Mouse (Mus musculus) limb, embryonic 11.5 days (tissue): ENCODE measurements around the gene Spin1. TPM values are rescaled to one million over a fixed set of nuclear protein-coding genes. Genes with fewer than 3 reads are reported as not detected.
A peak's percentile ranks its signal among the peaks of the same experiment; 100 is the strongest.

ENCODE experiments used
- ATAC-seq: fragments of 200-750 bp; cut with Nextera tagmentation; 2 replicates; pipeline ENCODE4 v1.8.0; 2017; ENCODE audit warnings: low read depth; ENCODE audit not compliant: insufficient number of reproducible peaks, low FRiP score, low TSS enrichment
- DNase-seq: peaks from one replicate; pipeline ENCODE4 v3.0.0-alpha.2; 2015; ENCODE audit warnings: low spot score
- H3K27ac ChIP-seq: fragments of 300-500 bp; sonication (generic); replicated peaks from 2 replicates; pipeline ENCODE4 v1.5.1; 2014; ENCODE audit warnings: low read depth, mild to moderate bottlenecking, low read length
- H3K27me3 ChIP-seq: fragments of 300-500 bp; sonication (generic); 2 replicates; pipeline ENCODE4 v1.6.1; 2014; ENCODE audit warnings: mild to moderate bottlenecking, low read length, mixed read lengths; ENCODE audit not compliant: control insufficient read depth, insufficient read depth
- H3K36me3 ChIP-seq: fragments of 300-500 bp; sonication (generic); 2 replicates; pipeline ENCODE4 v1.6.1; 2014; ENCODE audit warnings: mild to moderate bottlenecking, low read length, moderate library complexity, mixed read lengths; ENCODE audit not compliant: control insufficient read depth, insufficient read depth
- H3K4me1 ChIP-seq: fragments of 300-500 bp; sonication (generic); 2 replicates; pipeline ENCODE4 v1.6.1; 2014; ENCODE audit warnings: low read length, mixed read lengths; ENCODE audit not compliant: control insufficient read depth, insufficient read depth
- H3K4me2 ChIP-seq: fragments of 300-500 bp; sonication (generic); 2 replicates; pipeline ENCODE4 v1.6.1; 2014; ENCODE audit warnings: low read depth, mild to moderate bottlenecking, moderate library complexity; ENCODE audit not compliant: severe bottlenecking
- H3K4me3 ChIP-seq: fragments of 300-500 bp; sonication (generic); 2 replicates; pipeline ENCODE4 v1.5.1; 2014; ENCODE audit warnings: low read depth, low read length
- H3K9ac ChIP-seq: fragments of 300-500 bp; sonication (generic); 2 replicates; pipeline ENCODE4 v1.6.1; 2014; ENCODE audit warnings: mild to moderate bottlenecking, low read length
- H3K9me3 ChIP-seq: fragments of 300-500 bp; sonication (generic); 2 replicates; pipeline ENCODE4 v1.6.1; 2016; ENCODE audit warnings: low read length; ENCODE audit not compliant: control insufficient read depth
- WGBS: fragments of 180-500 bp; shearing (Covaris S2); extraction: QIAGEN DNeasy Blood & Tissue Kit; methylation state at CpG from one replicate; pipeline ENCODE4 v1.1.7; 2014; 5-methylcytosine and 5-hydroxymethylcytosine counted together
- polyA plus RNA-seq: library from polyadenylated mRNA; unstranded; fragments of >200 nt; fragmentation: Nextera tagmentation; extraction: Ambion mirVana; gene quantifications from 2 replicates; pipeline ENCODE4 v1.2.1, GENCODE M21; 2014

The Spin1 gene
- polyA plus RNA-seq, 1 experiment from 2014 or later = 136 TPM

DNA sequence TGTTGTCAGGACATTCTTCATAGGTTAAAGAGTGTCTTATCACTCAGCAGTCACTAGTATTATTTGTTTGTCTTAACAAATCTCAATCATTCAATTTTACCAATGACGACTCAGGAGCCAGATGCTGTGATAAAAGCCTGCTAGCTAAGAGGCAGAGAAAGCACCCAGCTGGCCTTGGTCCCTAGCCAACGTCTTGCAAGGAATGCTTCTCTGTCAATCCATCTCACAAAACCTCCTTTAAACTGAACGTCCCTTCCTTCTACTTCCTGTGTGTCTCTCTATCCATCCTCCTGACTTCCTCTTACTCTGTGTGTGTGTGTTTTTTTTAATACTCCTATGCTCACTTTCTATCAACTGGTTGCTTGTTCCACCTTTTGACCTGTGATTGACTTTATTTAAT, 78.7 kb downstream of the Spin1 start:
- no peak overlapping the region for H3K9ac ChIP-seq
- DNase-seq (no peak), ATAC-seq (no peak)
- no peaks in the 10 kb centered on the region for H3K27me3 ChIP-seq
- H3K9me3 ChIP-seq = no peaks in the 10 kb centered on the region
- H3K27ac ChIP-seq = no peak overlapping the region
- H3K4me3 ChIP-seq = no peak overlapping the region
- WGBS = 77% methylated on average over 3 of the region's 3 CpGs
- no peaks in the 10 kb centered on the region for H3K4me1 ChIP-seq
- no peaks in the 10 kb centered on the region for H3K36me3 ChIP-seq
- H3K4me2 ChIP-seq = no peak overlapping the region

DNA sequence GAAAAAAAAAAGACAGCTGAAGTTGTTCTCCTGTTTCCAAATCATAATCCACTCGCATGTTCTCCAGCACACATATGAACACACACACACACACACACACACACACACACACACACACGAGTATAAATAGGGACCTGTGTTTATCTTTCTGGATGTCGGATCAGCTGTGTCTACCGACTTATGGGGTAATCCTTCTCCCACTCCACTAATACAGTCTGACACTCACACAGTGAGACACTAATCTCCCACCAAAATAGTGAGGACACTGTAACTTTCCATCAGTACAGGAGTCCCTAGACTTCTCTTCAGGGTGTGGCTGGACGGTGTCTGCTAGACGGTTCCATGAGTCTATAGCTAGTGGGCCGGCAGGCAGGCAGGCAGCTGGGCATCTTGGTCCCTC, 81.6 kb downstream of the Spin1 start:
- DNase-seq = no peak
- no peak for ATAC-seq
- H3K9me3 ChIP-seq = no peaks in the 10 kb centered on the region
- H3K9ac ChIP-seq = no peak overlapping the region
- no peak overlapping the region for H3K4me3 ChIP-seq
- 91% methylated on average over 7 of the region's 7 CpGs for WGBS
- no peaks in the 10 kb centered on the region for H3K4me1 ChIP-seq
- no peak overlapping the region for H3K27ac ChIP-seq
- H3K27me3 ChIP-seq = no peaks in the 10 kb centered on the region
- no peak overlapping the region for H3K4me2 ChIP-seq
- H3K36me3 ChIP-seq = no peaks in the 10 kb centered on the region

DNA sequence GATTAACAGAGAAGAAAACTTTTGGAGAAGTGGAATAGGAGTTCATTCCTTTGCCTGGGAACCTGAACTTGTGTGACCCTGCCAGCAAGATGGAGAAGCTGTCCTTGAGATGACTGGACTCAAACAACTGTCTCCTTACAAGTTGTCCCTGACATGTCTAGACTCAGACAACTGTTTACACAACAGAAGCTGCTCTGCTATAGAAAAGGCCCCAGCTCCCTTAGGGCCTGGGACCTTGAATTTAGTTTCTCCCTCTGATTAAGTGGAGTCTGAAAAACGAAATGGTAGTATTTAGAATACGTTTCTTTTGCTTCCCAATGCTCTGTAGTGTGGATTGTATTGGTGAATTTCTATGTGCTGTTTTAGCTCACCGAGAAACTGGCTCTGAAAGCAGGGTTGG, 84.2 kb downstream of the Spin1 start:
- Histone ChIP-seq H3K27ac (no peak overlapping the region), H3K27me3 (no peaks in the 10 kb centered on the region), H3K36me3 (no peaks in the 10 kb centered on the region), H3K4me1 (no peaks in the 10 kb centered on the region), H3K9ac (no peak overlapping the region), H3K4me2 (no peak overlapping the region), H3K9me3 (no peaks in the 10 kb centered on the region), H3K4me3 (no peak overlapping the region)
- ATAC-seq = no peak
- no peak for DNase-seq
- WGBS = 88% methylated on average over 3 of the region's 3 CpGs

DNA sequence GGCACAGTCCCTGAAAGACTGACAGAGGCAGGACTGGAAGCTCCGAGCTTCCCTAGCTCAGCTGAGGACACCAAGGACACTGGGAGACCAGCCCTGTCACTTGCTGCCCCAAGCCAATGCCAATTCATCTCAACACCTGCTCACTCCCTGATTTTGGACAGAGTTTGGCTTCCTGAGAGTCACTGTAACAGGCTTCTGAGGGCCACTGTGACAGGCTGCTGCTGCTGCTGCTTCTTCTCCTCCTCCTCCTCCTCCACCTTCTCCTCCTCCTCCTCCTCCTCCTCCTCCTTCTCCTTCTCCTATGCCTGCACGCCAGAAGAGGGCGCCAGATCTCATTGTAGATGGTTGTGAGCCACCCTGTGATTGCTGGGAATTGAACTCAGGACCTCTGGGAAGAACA, 89.7 kb downstream of the Spin1 start:
- no peaks in the 10 kb centered on the region for H3K36me3 ChIP-seq
- ATAC-seq = no peak
- no peak overlapping the region for H3K9ac ChIP-seq
- 64% methylated on average over 2 of the region's 3 CpGs for WGBS
- H3K9me3 ChIP-seq = no peaks in the 10 kb centered on the region
- no peak for DNase-seq
- H3K4me1 ChIP-seq = no peaks in the 10 kb centered on the region
- no peak overlapping the region for H3K4me3 ChIP-seq
- H3K27ac ChIP-seq = no peak overlapping the region
- H3K4me2 ChIP-seq = no peak overlapping the region
- no peaks in the 10 kb centered on the region for H3K27me3 ChIP-seq

DNA sequence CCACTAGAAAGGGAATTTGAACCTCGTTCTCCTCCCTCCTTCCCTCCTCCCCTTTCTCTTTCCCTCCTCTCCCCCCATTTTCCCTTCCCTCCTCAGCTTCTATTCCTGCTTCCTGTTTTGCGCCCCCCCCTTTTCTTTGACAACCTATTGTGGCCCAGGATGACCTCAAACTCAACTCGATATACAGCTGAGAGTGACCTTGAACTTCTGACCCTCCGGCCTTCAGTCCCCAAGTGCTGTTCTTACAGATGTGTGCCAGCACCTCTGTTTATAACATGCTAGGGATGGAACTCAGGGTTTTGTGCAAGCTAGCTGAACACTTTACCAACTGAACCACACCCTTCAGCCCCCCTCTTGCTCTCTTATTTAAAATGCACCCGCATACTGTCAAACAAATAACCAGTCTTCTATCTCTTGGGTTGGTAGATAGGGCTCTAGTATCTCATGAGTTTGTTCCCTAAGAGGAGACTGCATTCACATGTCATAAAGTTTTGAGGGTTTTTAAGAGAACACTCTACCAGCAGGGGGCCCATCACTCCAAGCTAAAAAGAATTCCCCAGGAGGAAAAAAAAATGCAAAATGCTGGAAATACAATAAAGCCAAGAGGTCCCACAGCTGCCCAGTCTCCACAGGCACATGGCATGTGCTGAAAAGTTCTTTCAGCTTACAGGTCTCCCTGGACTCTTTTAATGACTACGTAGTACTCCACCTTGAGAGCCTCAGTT, 90.9 kb downstream of the Spin1 start:
- Histone ChIP-seq H3K9me3 (no peaks in the 10 kb centered on the region), H3K27ac (no peak overlapping the region), H3K4me1 (no peaks in the 10 kb centered on the region), H3K9ac (no peak overlapping the region), H3K4me3 (no peak overlapping the region), H3K27me3 (no peaks in the 10 kb centered on the region), H3K36me3 (no peaks in the 10 kb centered on the region), H3K4me2 (no peak overlapping the region)
- ATAC-seq (no peak), DNase-seq (peak; percentile 48)
- WGBS = 75% methylated on average over 6 of the region's 6 CpGs

DNA sequence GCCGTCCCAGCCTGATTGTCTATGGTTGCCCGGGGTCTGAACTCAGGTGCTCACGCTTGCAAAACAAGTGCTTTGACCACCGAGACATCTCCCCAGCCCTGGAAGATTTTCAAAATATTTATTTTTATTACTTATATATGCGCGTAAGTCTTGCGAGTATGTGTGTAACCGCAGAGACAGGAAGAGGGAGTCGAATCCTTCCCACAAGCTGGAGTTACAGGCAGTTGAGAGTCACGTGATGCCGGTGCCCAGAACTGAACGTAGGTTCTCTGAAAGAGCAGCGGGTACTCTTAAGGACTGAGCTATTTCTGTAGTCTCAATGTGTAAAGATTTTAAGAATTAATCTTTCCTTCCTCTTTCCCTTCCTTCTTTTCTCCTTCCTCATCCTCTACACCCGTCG, 93.2 kb downstream of the Spin1 start:
- Histone ChIP-seq H3K4me3 (no peak overlapping the region), H3K27ac (no peak overlapping the region), H3K9me3 (no peaks in the 10 kb centered on the region), H3K4me1 (no peaks in the 10 kb centered on the region), H3K36me3 (no peaks in the 10 kb centered on the region), H3K9ac (no peak overlapping the region), H3K4me2 (no peak overlapping the region), H3K27me3 (no peaks in the 10 kb centered on the region)
- DNase-seq = no peak
- 94% methylated on average over 15 of the region's 15 CpGs for WGBS
- no peak for ATAC-seq

DNA sequence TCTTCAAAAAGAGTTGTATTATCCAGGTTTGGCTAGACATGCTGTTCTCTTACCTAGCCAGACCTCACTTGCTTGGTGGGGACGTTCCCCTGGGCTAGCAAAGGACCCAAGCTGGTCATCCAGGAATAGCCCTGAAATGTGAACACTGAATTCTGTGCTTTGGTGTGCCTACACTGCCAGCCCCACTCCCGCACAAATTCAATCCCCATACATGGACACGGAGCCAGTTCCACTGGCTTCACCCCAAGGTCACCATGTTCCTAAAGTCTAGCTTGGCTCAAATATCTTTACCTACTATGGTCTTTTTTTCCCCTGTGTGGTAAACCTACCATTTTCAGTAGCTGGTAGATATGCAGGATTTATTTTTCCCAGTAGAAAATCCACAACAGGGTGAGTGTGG, 97.0 kb downstream of the Spin1 start:
- Histone ChIP-seq H3K9ac (no peak overlapping the region), H3K4me3 (no peak overlapping the region), H3K27ac (no peak overlapping the region), H3K9me3 (no peaks in the 10 kb centered on the region), H3K27me3 (no peaks in the 10 kb centered on the region), H3K36me3 (no peaks in the 10 kb centered on the region), H3K4me1 (no peaks in the 10 kb centered on the region), H3K4me2 (no peak overlapping the region)
- no peak for ATAC-seq
- 89% methylated on average over 3 of the region's 3 CpGs for WGBS
- no peak for DNase-seq

DNA sequence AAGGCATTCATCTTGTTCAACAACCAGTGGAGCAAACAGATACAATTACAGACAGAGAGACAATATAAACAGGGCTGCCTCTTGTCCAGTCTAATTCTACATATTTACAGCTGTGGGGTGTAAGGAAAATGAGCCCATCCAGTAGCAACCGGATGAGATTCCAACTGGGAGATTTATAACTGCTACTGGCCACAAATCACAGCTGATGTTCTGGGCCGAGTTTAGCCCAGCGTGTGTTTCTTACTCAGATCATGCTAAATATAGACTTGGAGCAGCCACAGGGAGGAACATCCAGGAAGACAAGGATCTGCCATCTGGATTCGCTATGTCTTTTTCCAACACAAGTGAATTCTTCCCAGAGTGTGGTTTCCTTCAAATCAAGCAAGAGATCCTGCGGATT, 97.5 kb downstream of the Spin1 start:
- no peak overlapping the region for H3K27ac ChIP-seq
- H3K9me3 ChIP-seq = no peaks in the 10 kb centered on the region
- WGBS = 59% methylated on average over 5 of the region's 5 CpGs
- ATAC-seq (no peak), DNase-seq (no peak)
- no peaks in the 10 kb centered on the region for H3K27me3 ChIP-seq
- no peaks in the 10 kb centered on the region for H3K4me1 ChIP-seq
- no peak overlapping the region for H3K9ac ChIP-seq
- no peaks in the 10 kb centered on the region for H3K36me3 ChIP-seq
- H3K4me3 ChIP-seq = no peak overlapping the region
- no peak overlapping the region for H3K4me2 ChIP-seq
